Comparison of ENCODE assay signal across 8 mouse cellular contexts in genomic region chr5:115520325-115520869, GRCm38 (mm10). TPM values are rescaled to one million over a fixed set of nuclear protein-coding genes. Genes with fewer than 3 reads are reported as not detected.
DNase-seq lines count a peak whose midpoint lies in the region; ATAC-seq and TF ChIP-seq lines count a peak whose summit lies in the region.

No protein-coding gene starts in this region.

- TF ChIP-seq CTCF in layer of hippocampus, adult 2 months (conservative IDR thresholded peaks at IDR 0.05): no peak
- TF ChIP-seq CTCF in kidney, adult 2 months (conservative IDR thresholded peaks at IDR 0.05; ENCODE audit: insufficient read depth, insufficient read length, low read depth, low read length): no peak

- WGBS in embryonic facial prominence, embryonic 15.5 days: 51% methylated on average over 21 of the region's 21 CpGs
- WGBS in kidney, adult 2 months: 24% methylated on average over 21 of the region's 21 CpGs

- no peak overlapping the region for H3K9ac ChIP-seq in embryonic facial prominence, embryonic 15.5 days

- H3K9me3 ChIP-seq in embryonic facial prominence, embryonic 15.5 days (replicated peaks): no peaks in the 10 kb centered on the region

- peaks cover 65% of the 10 kb centered on the region for H3K4me1 ChIP-seq in embryonic facial prominence, embryonic 15.5 days
- H3K4me1 ChIP-seq in kidney, adult 2 months (ENCODE audit: control insufficient read depth, insufficient read depth, low read length): peaks cover 58% of the 10 kb centered on the region

- H3K36me3 ChIP-seq in embryonic facial prominence, embryonic 15.5 days: no peaks in the 10 kb centered on the region
- H3K36me3 ChIP-seq in kidney, adult 2 months (ENCODE audit: control insufficient read depth, insufficient read depth, low read length): no peaks in the 10 kb centered on the region

- H3K4me3 ChIP-seq in layer of hippocampus, adult 2 months: no peak overlapping the region; the same call in 1 of the 2 replicates
- no peak overlapping the region for H3K4me3 ChIP-seq in embryonic facial prominence, embryonic 15.5 days (replicated peaks)
- peak overlapping the region; percentile 15; the same call in 1 of the 2 replicates for H3K4me3 ChIP-seq in kidney, adult 2 months (ENCODE audit: insufficient read depth, low read depth, low read length)

- ATAC-seq in embryonic facial prominence, embryonic 15.5 days (ENCODE audit: insufficient number of reproducible peaks, low FRiP score, low TSS enrichment, low read depth): no peak

- no peak overlapping the region for H3K4me2 ChIP-seq in embryonic facial prominence, embryonic 15.5 days (replicated peaks)

- no peaks in the 10 kb centered on the region for H3K27me3 ChIP-seq in embryonic facial prominence, embryonic 15.5 days
- no peaks in the 10 kb centered on the region for H3K27me3 ChIP-seq in kidney, adult 2 months (replicated peaks; ENCODE audit: control insufficient read depth, insufficient read depth, low read length)

- DNase-seq in layer of hippocampus, adult 2 months (ENCODE audit: low spot score in 2 of 2): no peak
- no peak for DNase-seq in layer of hippocampus, adult 9-11 months
- DNase-seq in kidney, adult 2 months: peak; percentile 87
- DNase-seq in lung, postnatal 4 days: peak; percentile 56 to 67
- no peak for DNase-seq in adipocyte (ENCODE audit: low spot score)
- DNase-seq in c-Kit-positive CD71-positive TER-119-positive erythroid progenitor cells, embryonic 14.5 days (ENCODE audit: low spot score): no peak
- no peak for DNase-seq in right cerebral cortex, postnatal 14 days

- H3K27ac ChIP-seq in layer of hippocampus, adult 2 months: peak overlapping the region; percentile 64
- peak overlapping the region; percentile 25; the same call in 1 of the 2 replicates for H3K27ac ChIP-seq in embryonic facial prominence, embryonic 15.5 days (replicated peaks)
- H3K27ac ChIP-seq in kidney, adult 2 months (ENCODE audit: insufficient read depth, low read depth, low read length): peak overlapping the region; percentile 93

- no peak for TF ChIP-seq POLR2A in kidney, adult 2 months (IDR thresholded peaks at IDR 0.05; ENCODE audit: low read depth, low read length)

RNA-seq across cellular contexts. Expression of gene Pxn, which starts 13.9 kb away (rescaled TPM):
- total RNA-seq in layer of hippocampus, adult 2 months (2021): 10 to 100 TPM; 40.8 to 47.3 TPM
- polyA plus RNA-seq in embryonic facial prominence, embryonic 15.5 days (2015; fragmentation: Nextera tagmentation; extraction: Ambion mirVana): 51.5 and 52.8 TPM in 2 replicates
- polyA plus RNA-seq in kidney, adult 2 months (2012; rRNA removed): 101 and 122 TPM in 2 replicates

RNA-seq across cellular contexts. Expression of gene Sirt4, which starts 35.9 kb away (rescaled TPM):
- total RNA-seq in layer of hippocampus, adult 2 months (2021): 10 to 100 TPM; 37.8 to 56.5 TPM
- 29.2 and 32.8 TPM in 2 replicates for polyA plus RNA-seq in embryonic facial prominence, embryonic 15.5 days (2015; fragmentation: Nextera tagmentation; extraction: Ambion mirVana)
- polyA plus RNA-seq in kidney, adult 2 months (2012; rRNA removed): 34.0 and 49.3 TPM in 2 replicates

RNA-seq across cellular contexts. Expression of gene Rplp0, which starts 38.9 kb away (rescaled TPM):
- 100 to 1,000 TPM; 225 to 234 TPM for total RNA-seq in layer of hippocampus, adult 2 months (2021)
- 1,780 and 1,815 TPM in 2 replicates for polyA plus RNA-seq in embryonic facial prominence, embryonic 15.5 days (2015; fragmentation: Nextera tagmentation; extraction: Ambion mirVana)
- polyA plus RNA-seq in kidney, adult 2 months (2012; rRNA removed): 1,267 and 1,337 TPM in 2 replicates

RNA-seq across cellular contexts. Expression of gene Gcn1l1, which starts 44.7 kb away (rescaled TPM):
- 10 to 100 TPM; 74.5 to 76.7 TPM for total RNA-seq in layer of hippocampus, adult 2 months (2021)
- polyA plus RNA-seq in embryonic facial prominence, embryonic 15.5 days (2015; fragmentation: Nextera tagmentation; extraction: Ambion mirVana): 36.2 and 36.4 TPM in 2 replicates
- 42.2 and 45.4 TPM in 2 replicates for polyA plus RNA-seq in kidney, adult 2 months (2012; rRNA removed)

RNA-seq across cellular contexts. Expression of gene Pla2g1b, which starts 54.3 kb away (rescaled TPM):
- total RNA-seq in layer of hippocampus, adult 2 months (2021): not detected
- not detected in 2 replicates for polyA plus RNA-seq in embryonic facial prominence, embryonic 15.5 days (2015; fragmentation: Nextera tagmentation; extraction: Ambion mirVana)
- polyA plus RNA-seq in kidney, adult 2 months (2012; rRNA removed): 0.74 TPM in 1 of 2 replicates, not detected in the other

Comparison
In these comparisons a context has a peak if more than half of its experiments do, and no peak if none do; other contexts are left out.
1. DNase-seq: peak in kidney, adult 2 months (single experiment) and lung, postnatal 4 days (2 of 2); none in layer of hippocampus, adult 2 months (0 of 2), layer of hippocampus, adult 9-11 months (single experiment), adipocyte (single experiment), c-Kit-positive CD71-positive TER-119-positive erythroid progenitor cells, embryonic 14.5 days (single experiment) and right cerebral cortex, postnatal 14 days (single experiment).
2. H3K27ac ChIP-seq: peak in every context shown above with its lines; median percentile 93 in kidney, adult 2 months; 64 in layer of hippocampus, adult 2 months; 25 in embryonic facial prominence, embryonic 15.5 days.